ENCODE assay signal across 12 mouse cellular contexts in genomic region chr4:13267712-13268111, GRCm38 (mm10).
DNase-seq lines count a peak whose midpoint lies in the region; ATAC-seq and TF ChIP-seq lines count a peak whose summit lies in the region.
"Had no signal": no experiment of that assay in that cellular context is flagged by ENCODE, and none has a peak within 500 bp of the region (broad histone marks: within the 10 kb centered on the region; RNA-seq: fewer than 3 reads in every experiment).

No protein-coding gene starts in this region.

- intact Hi-C loops in left cerebral cortex, postnatal 4 days (cut with DNase I), result no loop called here
- intact Hi-C loops in left cerebral cortex, adult 2 months (cut with DNase I), result no loop called here

- no peaks in the 10 kb centered on the region for H3K27me3 ChIP-seq in heart, postnatal 0 days (ENCODE audit: control insufficient read depth, insufficient read depth, low read length)
- no peaks in the 10 kb centered on the region for H3K27me3 ChIP-seq in liver, embryonic 11.5 days (replicated peaks; ENCODE audit: control insufficient read depth, insufficient read depth, low read length)

- TF ChIP-seq CTCF in left cerebral cortex, adult 2 months (IDR thresholded peaks at IDR 0.05), result no peak
- TF ChIP-seq CTCF in heart, postnatal 0 days (IDR thresholded peaks at IDR 0.05; ENCODE audit: low read depth), result no peak

- no peak overlapping the region for H3K27ac ChIP-seq in left cerebral cortex, adult 2 months
- H3K27ac ChIP-seq in heart, postnatal 0 days (ENCODE audit: low read depth), result peak overlapping the region; percentile 26; the same call in 1 of the 2 replicates
- no peak overlapping the region for H3K27ac ChIP-seq in liver, embryonic 11.5 days (ENCODE audit: low read depth, low read length)
- H3K27ac ChIP-seq: embryonic facial prominence, embryonic 10.5 days; macrophage had no signal

- H3K4me1 ChIP-seq in heart, postnatal 0 days (ENCODE audit: control insufficient read depth, insufficient read depth), result peaks cover 28% of the 10 kb centered on the region
- no peaks in the 10 kb centered on the region for H3K4me1 ChIP-seq in liver, embryonic 11.5 days (replicated peaks; ENCODE audit: control insufficient read depth, insufficient read depth, low read length)

- TF ChIP-seq EP300 in heart, postnatal 0 days (IDR thresholded peaks at IDR 0.05; ENCODE audit: low read depth), result no peak

- peak; percentile 16 to 56 for DNase-seq in adrenal gland, adult (ENCODE audit: inconsistent age in 2 of 2, low spot score in 1 of 2)
- DNase-seq in adrenal gland, adult 18-20 months (ENCODE audit: low spot score in 2 of 2), result no peak
- DNase-seq in left cerebral cortex, postnatal 4 days, result peak; percentile 50
- DNase-seq in left cerebral cortex, adult 2 months (ENCODE audit: extremely low spot score in 1 of 2, low spot score in 2 of 2), result no peak
- DNase-seq in heart, postnatal 0 days (ENCODE audit: low spot score), result peak; percentile 44
- DNase-seq in kidney, postnatal 14 days, result peak; percentile 41
- DNase-seq in testis, postnatal 10 days (ENCODE audit: low spot score), result no peak
- DNase-seq in liver, embryonic 11.5 days (ENCODE audit: low spot score), result no peak
- DNase-seq: thymus, postnatal 25 days had no signal

- WGBS in heart, postnatal 0 days, result 22% methylated on average over 3 of the region's 3 CpGs
- WGBS in liver, embryonic 11.5 days, result 48% methylated on average over 3 of the region's 3 CpGs

- H3K9ac ChIP-seq in heart, postnatal 0 days (replicated peaks; ENCODE audit: low read depth, low read length), result no peak overlapping the region
- no peak overlapping the region for H3K9ac ChIP-seq in liver, embryonic 11.5 days (ENCODE audit: low read depth, low read length)

- no peak overlapping the region for H3K4me3 ChIP-seq in left cerebral cortex, adult 2 months
- no peak overlapping the region for H3K4me3 ChIP-seq in heart, postnatal 0 days (ENCODE audit: low read depth, low read length)
- H3K4me3 ChIP-seq in liver, embryonic 11.5 days (ENCODE audit: low read depth, low read length), result no peak overlapping the region
- H3K4me3 ChIP-seq: embryonic facial prominence, embryonic 10.5 days had no signal

- H3K9me3 ChIP-seq in heart, postnatal 0 days (replicated peaks; ENCODE audit: control insufficient read depth, low read length), result no peaks in the 10 kb centered on the region
- no peaks in the 10 kb centered on the region for H3K9me3 ChIP-seq in liver, embryonic 11.5 days (ENCODE audit: control insufficient read depth, low read length)
- H3K9me3 ChIP-seq: embryonic facial prominence, embryonic 10.5 days had no signal

- ATAC-seq in heart, postnatal 0 days (ENCODE audit: insufficient read depth, low read depth), result no peak
- ATAC-seq in liver, embryonic 11.5 days (replicated peaks; ENCODE audit: low FRiP score), result no peak
- ATAC-seq: intestine, postnatal 0 days had no signal

- no peak overlapping the region for H3K4me2 ChIP-seq in heart, postnatal 0 days (ENCODE audit: low read depth, low read length)
- no peak overlapping the region for H3K4me2 ChIP-seq in liver, embryonic 11.5 days

- H3K36me3 ChIP-seq in heart, postnatal 0 days (replicated peaks; ENCODE audit: control insufficient read depth, insufficient read depth, low read length), result no peaks in the 10 kb centered on the region
- no peaks in the 10 kb centered on the region for H3K36me3 ChIP-seq in liver, embryonic 11.5 days (ENCODE audit: control insufficient read depth, insufficient read depth, low read length)
- H3K36me3 ChIP-seq: embryonic facial prominence, embryonic 10.5 days had no signal

Comparison
In these comparisons a context has a peak if more than half of its experiments do, and no peak if none do; other contexts are left out.
1. DNase-seq: peak in adrenal gland, adult (2 of 2), left cerebral cortex, postnatal 4 days (single experiment), heart, postnatal 0 days (single experiment) and kidney, postnatal 14 days (single experiment); none in adrenal gland, adult 18-20 months (0 of 2), left cerebral cortex, adult 2 months (0 of 2), testis, postnatal 10 days (single experiment) and liver, embryonic 11.5 days (single experiment).